Mouse (Mus musculus) limb, embryonic 13.5 days (tissue): Measurements from ENCODE around the gene Lmntd2. TPM values are rescaled to one million over a fixed set of nuclear protein-coding genes. Genes with fewer than 3 reads are reported as not detected.
A peak's percentile ranks its signal among the peaks of the same experiment; 100 is the strongest.

Experiments used
- ATAC-seq: fragments of 200-750 bp; cut with Nextera tagmentation; 2 replicates; pipeline ENCODE4 v1.8.0; 2017; ENCODE audit warnings: low read depth, moderate number of reproducible peaks, moderate TSS enrichment; ENCODE audit not compliant: low FRiP score
- H3K27ac ChIP-seq: fragments of 300-500 bp; sonication (generic); 2 replicates; pipeline ENCODE4 v1.5.1; 2015; ENCODE audit warnings: inconsistent platforms, mild to moderate bottlenecking, moderate library complexity
- H3K27me3 ChIP-seq: fragments of 300-500 bp; sonication (generic); 2 replicates; pipeline ENCODE4 v1.6.1; 2015; ENCODE audit warnings: mild to moderate bottlenecking, inconsistent platforms
- H3K36me3 ChIP-seq: fragments of 300-500 bp; sonication (generic); 2 replicates; pipeline ENCODE4 v1.6.1; 2015; ENCODE audit warnings: inconsistent platforms, mild to moderate bottlenecking, moderate library complexity
- H3K4me1 ChIP-seq: fragments of 300-500 bp; sonication (generic); 2 replicates; pipeline ENCODE4 v1.6.1; 2015; ENCODE audit warnings: inconsistent platforms
- H3K4me2 ChIP-seq: fragments of 300-500 bp; sonication (generic); replicated peaks from 2 replicates; pipeline ENCODE4 v1.6.1; 2015; ENCODE audit warnings: inconsistent platforms, mild to moderate bottlenecking, moderate library complexity
- H3K4me3 ChIP-seq: fragments of 300-500 bp; sonication (generic); 2 replicates; pipeline ENCODE4 v1.5.1; 2015; ENCODE audit warnings: moderate library complexity, mild to moderate bottlenecking, inconsistent platforms
- H3K9ac ChIP-seq: fragments of 300-500 bp; sonication (generic); 2 replicates; pipeline ENCODE4 v1.6.1; 2015; ENCODE audit warnings: mild to moderate bottlenecking, inconsistent platforms
- H3K9me3 ChIP-seq: fragments of 300-500 bp; sonication (generic); 2 replicates; pipeline ENCODE4 v1.6.1; 2016; ENCODE audit warnings: inconsistent platforms
- WGBS: fragments of 180-500 bp; shearing (Covaris S2); methylation state at CpG from one replicate; pipeline ENCODE4 v1.1.7; 2015; 5-methylcytosine and 5-hydroxymethylcytosine counted together
- microRNA counts: library from miRNA; unstranded; fragments of <30 nt; microRNA quantifications from one replicate; lab custom pipeline; 2016
- microRNA-seq: library from miRNA; unstranded; fragments of <30 nt; microRNA quantifications from one replicate; pipeline ENCODE4, GENCODE M21; 2016
- polyA plus RNA-seq: library from polyadenylated mRNA; unstranded; fragments of >200 nt; fragmentation: Nextera tagmentation; extraction: Ambion mirVana; gene quantifications from 2 replicates; pipeline ENCODE4 v1.2.1, GENCODE M21; 2015

Gene Lmntd2
- polyA plus RNA-seq, 1 experiment from 2014 or later, result 2.6 TPM

DNA sequence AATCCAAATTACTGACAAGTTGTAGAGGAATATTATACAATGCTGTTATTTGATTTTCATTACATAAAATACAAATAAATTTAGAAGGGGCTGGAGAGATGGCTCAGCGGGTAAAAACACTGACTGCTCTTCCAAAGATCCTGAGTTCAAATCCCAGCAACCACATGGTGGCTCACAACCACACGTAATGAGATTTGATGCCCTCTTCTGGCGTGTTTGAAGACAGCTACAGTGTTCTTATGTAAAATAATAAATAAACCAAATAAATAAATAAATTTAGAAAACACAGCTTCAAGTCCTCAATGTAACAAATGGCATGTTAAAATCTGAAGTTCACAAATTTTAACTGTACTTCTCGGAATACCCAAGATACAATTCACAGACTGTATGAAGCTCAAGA lies 38.8 kb downstream of the Lmntd2 start:
- ATAC-seq, result no peak
- H3K4me3 ChIP-seq, result no peak overlapping the region
- H3K4me1 ChIP-seq, result peaks cover 9% of the 10 kb centered on the region
- H3K27me3 ChIP-seq, result no peaks in the 10 kb centered on the region
- no peak overlapping the region for H3K4me2 ChIP-seq
- H3K9me3 ChIP-seq, result no peaks in the 10 kb centered on the region
- peak overlapping the region; percentile 19; the same call in 1 of the 2 replicates for H3K9ac ChIP-seq
- 90% methylated on average over 4 of the region's 4 CpGs for WGBS
- no peaks in the 10 kb centered on the region for H3K36me3 ChIP-seq
- H3K27ac ChIP-seq, result no peak overlapping the region

DNA sequence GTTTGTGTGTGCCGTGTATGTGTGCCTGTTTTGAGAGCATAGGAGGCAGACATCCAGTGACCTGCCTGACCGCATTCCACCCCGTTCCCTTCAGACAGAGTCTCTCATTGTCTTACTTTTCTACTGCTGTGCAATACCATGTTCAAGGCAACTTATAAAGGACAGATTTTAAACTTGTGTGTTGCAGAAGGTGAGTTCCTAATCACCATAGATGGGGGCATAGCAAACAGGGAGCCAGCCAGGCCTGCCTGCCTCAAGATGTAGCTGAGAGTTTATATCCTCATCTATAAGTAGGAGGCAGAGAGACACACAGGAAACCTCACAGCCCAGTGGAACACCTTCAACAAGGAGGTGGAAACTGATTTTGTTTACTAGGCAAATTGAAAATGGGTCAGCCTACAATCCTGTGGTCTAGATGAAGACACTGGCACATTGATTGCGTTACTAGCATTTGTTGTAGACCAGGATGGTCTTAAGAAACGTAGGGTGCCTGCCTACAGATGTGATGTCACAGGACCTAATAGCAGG lies 40.5 kb downstream of the Lmntd2 start:
- H3K9ac ChIP-seq, result no peak overlapping the region; the same call in 1 of the 2 replicates
- no peak for ATAC-seq
- H3K9me3 ChIP-seq, result no peaks in the 10 kb centered on the region
- peak overlapping the region; percentile 85 for H3K27ac ChIP-seq
- peaks cover 18% of the 10 kb centered on the region for H3K4me1 ChIP-seq
- H3K27me3 ChIP-seq, result no peaks in the 10 kb centered on the region
- no peaks in the 10 kb centered on the region for H3K36me3 ChIP-seq
- peak overlapping the region; percentile 69 for H3K4me2 ChIP-seq
- peak overlapping the region; percentile 50 for H3K4me3 ChIP-seq
- WGBS, result 80% methylated on average over 5 of the region's 5 CpGs

DNA sequence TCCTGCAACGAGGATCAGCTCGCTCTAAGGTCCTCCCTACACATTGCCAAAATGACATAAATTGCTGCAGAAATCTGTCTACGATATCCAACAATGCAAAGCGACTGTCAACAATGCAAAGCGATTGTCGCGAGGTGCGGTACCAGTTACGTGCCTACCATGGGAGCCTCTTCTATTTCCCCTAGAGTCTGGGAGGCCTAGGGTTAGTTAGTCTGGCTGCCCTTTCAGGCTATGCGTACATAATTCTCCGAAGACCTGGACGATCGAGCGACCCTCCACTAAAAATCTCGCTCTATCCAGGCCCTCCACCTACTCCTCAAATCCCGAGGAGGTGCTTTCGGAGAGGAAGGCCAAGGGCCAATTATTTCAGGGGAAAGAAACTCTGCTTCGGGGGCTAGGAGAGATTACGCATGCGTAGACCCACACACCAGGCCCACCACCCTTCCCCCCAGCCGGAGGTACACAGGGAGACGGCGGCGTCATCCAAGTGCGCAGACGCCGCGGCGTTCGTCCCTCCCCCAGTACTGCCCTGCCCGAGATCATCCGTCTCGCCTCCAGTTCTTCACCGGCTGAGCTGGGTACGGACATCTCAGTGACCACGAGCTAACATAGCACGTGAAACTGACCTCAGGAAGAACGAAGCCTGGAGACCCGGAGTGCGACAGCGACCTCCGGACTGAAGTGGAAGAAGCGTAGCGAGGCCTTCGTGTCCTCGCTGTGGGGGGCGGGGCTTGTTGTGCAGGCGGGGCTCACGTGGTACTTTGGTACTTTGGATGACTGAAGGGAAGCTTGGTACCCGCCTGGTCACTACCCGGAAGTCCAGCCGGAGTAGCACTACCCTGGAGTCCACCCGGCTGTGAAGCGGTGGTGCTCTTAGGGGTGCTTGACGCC lies 41.5 kb downstream of the Lmntd2 start, which contains the start of gene Rnh1:
TSS of gene Rnh1 (minus strand) at position 742 of the 891 bp plus-strand sequence.
- H3K27ac ChIP-seq, result peak within 1 kb of the TSS; percentile 85
- H3K9me3 ChIP-seq, result no peaks in the 10 kb centered on the region
- peak; percentile 98 for ATAC-seq
- WGBS, result 3% methylated on average over 55 of the region's 55 CpGs
- peak within 1 kb of the TSS; percentile 50 for H3K4me3 ChIP-seq
- peaks cover 27% of the 10 kb centered on the region for H3K4me1 ChIP-seq
- H3K36me3 ChIP-seq, result no peaks in the 10 kb centered on the region
- H3K27me3 ChIP-seq, result no peaks in the 10 kb centered on the region
- H3K9ac ChIP-seq, result peak within 1 kb of the TSS; percentile 73
- peak within 1 kb of the TSS; percentile 69 for H3K4me2 ChIP-seq

DNA sequence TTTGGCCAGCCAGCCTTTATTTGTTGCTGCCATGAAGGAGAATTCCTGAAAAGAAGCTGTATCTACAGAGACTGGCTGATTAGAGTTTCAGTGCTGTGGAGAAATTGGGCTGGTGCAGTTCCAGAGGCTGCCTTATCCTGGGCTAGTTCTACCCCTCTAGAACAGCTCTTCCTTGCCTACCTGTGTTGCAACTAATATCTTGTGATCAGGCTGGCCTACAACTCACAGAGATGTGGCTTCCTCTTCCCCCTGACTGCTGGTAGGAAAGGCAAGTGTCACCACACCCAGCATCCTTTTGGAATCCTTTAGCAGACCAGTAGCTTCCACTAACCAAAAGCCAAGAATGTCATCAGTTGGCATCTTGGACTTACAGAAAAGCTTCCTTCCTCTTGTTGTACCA lies 44.0 kb downstream of the Lmntd2 start:
- no peak for ATAC-seq
- Histone ChIP-seq H3K27me3 (no peaks in the 10 kb centered on the region), H3K9ac (no peak overlapping the region), H3K4me2 (no peak overlapping the region), H3K4me1 (peaks cover 28% of the 10 kb centered on the region), H3K36me3 (peaks cover 13% of the 10 kb centered on the region), H3K4me3 (no peak overlapping the region), H3K27ac (0 out of 2 replicates have a peak overlapping the region, but pooled peaks have one; percentile 16), H3K9me3 (no peaks in the 10 kb centered on the region)

DNA sequence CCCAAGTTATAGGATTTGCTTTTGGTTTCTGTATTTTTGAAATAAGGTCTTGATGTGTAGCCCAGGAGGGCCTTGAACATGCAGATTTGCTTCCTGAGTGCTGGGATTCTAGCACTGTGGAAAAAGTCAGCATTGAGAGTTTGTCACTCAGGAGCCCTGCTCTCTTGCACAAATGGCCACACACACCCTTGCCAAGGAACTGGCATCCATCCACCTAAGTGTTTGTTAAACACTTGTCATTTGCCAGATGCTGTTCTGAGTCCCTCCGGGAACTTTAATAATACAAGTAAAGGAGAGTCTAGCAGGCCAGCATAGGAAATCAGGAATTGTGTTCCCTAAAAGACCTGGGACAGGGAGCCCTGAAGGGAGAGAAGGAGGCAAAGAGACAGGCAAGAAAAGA lies 44.6 kb downstream of the Lmntd2 start:
- Histone ChIP-seq H3K4me3 (0 out of 2 replicates have a peak overlapping the region, but pooled peaks have one; percentile 62), H3K9me3 (no peaks in the 10 kb centered on the region), H3K27me3 (no peaks in the 10 kb centered on the region), H3K4me1 (peaks cover 28% of the 10 kb centered on the region), H3K27ac (peak overlapping the region; percentile 16; the same call in 1 of the 2 replicates), H3K9ac (peak overlapping the region; percentile 82; the same call in 1 of the 2 replicates), H3K36me3 (peaks cover 19% of the 10 kb centered on the region), H3K4me2 (peak overlapping the region; percentile 77; the same call in 1 of the 2 replicates)
- 76% methylated on average over 1 of the region's 1 CpGs for WGBS
- no peak for ATAC-seq

DNA sequence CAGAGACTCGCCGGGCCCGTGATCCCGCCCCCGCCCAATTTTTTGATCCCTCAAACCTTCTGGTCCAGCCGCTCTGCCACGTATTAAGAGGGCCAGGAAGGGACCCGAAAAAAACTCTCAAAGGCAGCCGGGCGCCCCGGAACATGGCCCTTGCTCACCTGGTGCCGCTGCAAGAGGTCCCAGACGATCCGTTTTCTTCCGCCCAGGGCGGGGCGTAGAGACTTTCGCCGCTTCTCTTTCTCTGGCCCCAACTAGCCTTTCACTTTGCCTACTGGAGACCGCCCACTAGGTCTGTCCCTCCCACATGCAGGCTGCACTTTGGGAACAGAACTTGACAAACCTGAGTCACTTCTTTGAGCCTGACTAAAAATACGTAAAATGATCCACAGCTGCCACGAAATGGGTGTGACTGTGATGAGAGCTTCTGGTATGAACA lies 45.3 kb downstream of the Lmntd2 start:
- Histone ChIP-seq H3K4me2 (peak overlapping the region; percentile 77), H3K9ac (peak overlapping the region; percentile 82), H3K9me3 (no peaks in the 10 kb centered on the region), H3K36me3 (peaks cover 27% of the 10 kb centered on the region), H3K27ac (no peak overlapping the region; the same call in 1 of the 2 replicates), H3K4me3 (peak overlapping the region; percentile 62), H3K4me1 (peaks cover 28% of the 10 kb centered on the region), H3K27me3 (no peaks in the 10 kb centered on the region)
- under 1% methylated on average over 22 of the region's 22 CpGs for WGBS
- no peak for ATAC-seq

DNA sequence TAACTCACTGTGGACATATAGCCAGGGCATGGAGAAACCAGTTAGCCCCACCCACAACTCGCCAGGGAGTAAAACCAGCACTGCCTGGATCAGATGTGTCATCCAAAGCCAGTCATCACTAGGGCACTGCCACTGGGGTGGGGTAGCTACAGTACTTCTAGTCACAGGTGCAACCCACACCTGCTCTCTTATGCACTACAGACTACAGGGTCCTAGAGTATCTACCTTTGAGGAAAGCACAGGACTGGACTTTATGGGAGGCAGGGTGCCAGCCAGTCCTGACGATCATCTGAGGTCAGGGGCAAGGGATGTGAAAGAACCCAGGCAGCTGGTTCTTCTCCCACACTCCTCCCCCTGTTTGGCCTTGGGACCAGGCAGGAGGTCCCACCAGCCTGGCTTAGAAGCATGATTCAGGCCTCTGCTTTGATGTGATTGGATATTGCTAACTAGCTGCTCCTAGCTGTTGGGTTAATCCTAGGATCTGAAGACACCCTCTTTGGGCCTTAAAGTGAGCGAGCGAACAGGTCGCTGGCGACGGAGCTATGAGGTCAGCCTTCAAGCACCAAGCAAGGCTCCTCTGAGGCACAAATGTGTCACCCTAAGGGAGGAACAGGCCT lies 45.9 kb downstream of the Lmntd2 start:
- Histone ChIP-seq H3K4me3 (peak overlapping the region; percentile 62), H3K27me3 (no peaks in the 10 kb centered on the region), H3K4me2 (peak overlapping the region; percentile 77), H3K9me3 (no peaks in the 10 kb centered on the region), H3K27ac (no peak overlapping the region; the same call in 1 of the 2 replicates), H3K4me1 (peaks cover 22% of the 10 kb centered on the region), H3K9ac (peak overlapping the region; percentile 82), H3K36me3 (peaks cover 32% of the 10 kb centered on the region)
- 9% methylated on average over 7 of the region's 7 CpGs for WGBS
- ATAC-seq, result no peak

DNA sequence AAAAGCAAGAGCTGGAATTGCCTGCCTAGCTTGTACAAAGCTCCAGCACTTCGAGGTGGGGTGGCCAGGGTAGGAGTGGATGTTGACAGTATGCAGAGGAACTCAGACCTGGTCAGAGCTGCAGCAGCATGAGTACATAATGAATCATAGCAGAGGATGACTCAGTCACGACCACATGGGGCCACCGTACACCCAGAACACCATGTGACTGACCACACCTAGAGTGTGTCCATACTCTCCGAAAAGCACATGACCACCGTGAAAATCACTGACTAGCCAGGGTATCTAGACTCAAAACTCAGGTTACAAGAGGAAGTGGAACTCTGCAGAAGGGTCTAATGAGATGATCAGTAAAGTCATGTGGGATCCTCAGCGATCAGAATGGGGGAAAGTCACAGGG lies 49.0 kb downstream of the Lmntd2 start:
- Histone ChIP-seq H3K4me3 (no peak overlapping the region), H3K4me1 (peaks cover 21% of the 10 kb centered on the region), H3K27me3 (no peaks in the 10 kb centered on the region), H3K9ac (no peak overlapping the region), H3K27ac (no peak overlapping the region), H3K36me3 (peaks cover 62% of the 10 kb centered on the region), H3K4me2 (no peak overlapping the region), H3K9me3 (no peaks in the 10 kb centered on the region)
- ATAC-seq, result no peak
- 83% methylated on average over 6 of the region's 6 CpGs for WGBS

DNA sequence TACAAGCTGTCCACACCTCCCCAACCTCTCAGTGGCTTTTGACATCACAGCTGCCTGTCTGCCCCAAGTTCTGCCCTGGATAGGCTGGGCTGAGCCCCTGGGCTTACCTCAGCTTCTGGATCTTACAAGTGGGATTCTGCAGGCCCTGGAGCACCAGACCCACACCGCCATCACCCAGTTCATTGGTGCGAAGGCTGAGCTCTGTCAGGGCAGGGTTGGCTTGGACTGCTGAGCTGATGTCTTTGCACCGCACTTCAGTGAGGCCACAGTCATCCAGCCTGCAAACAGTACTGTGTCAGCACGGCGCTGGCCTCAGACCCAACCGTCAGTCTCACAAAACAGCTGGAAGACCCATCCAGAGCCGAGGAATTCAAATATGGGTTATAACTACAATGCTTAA lies 49.5 kb downstream of the Lmntd2 start:
- Histone ChIP-seq H3K4me1 (peaks cover 20% of the 10 kb centered on the region), H3K9me3 (no peaks in the 10 kb centered on the region), H3K27me3 (no peaks in the 10 kb centered on the region), H3K27ac (no peak overlapping the region), H3K9ac (no peak overlapping the region), H3K36me3 (peaks cover 67% of the 10 kb centered on the region), H3K4me2 (no peak overlapping the region), H3K4me3 (no peak overlapping the region)
- WGBS, result 93% methylated on average over 7 of the region's 7 CpGs
- no peak for ATAC-seq

MicroRNAs encoded within 50 kb of the gene (microRNA counts, 519-probe panel; counts per million panel counts)
- microRNA mmu-miR-210 (lab: Ali Mortazavi, UCI), result 3,898 counts per million, percentile 74 among the panel's probes with 10 or more counts

Small RNAs within 50 kb of the gene (microRNA-seq; reads per million reads assigned to microRNA genes)
- 619 reads per million, percentile 71 among the genes with 10 or more reads in this experiment for gene Mir210

Other genes starting within 250 kb of the Lmntd2 start
- gene Ifitm1, start 246.9 kb downstream of the Lmntd2 start, polyA plus RNA-seq, result 50.2 and 64.6 TPM in 2 replicates
- 121 and 130 TPM in 2 replicates for gene Ifitm3, start 203.3 kb downstream of the Lmntd2 start, polyA plus RNA-seq
- gene Ifitm6, start 196.2 kb downstream of the Lmntd2 start, polyA plus RNA-seq, result 0.31 TPM in 1 of 2 replicates, not detected in the other
- gene Gm17387, start 184.9 kb downstream of the Lmntd2 start, polyA plus RNA-seq, result not detected in 2 replicates
- gene B4galnt4, start 153.0 kb downstream of the Lmntd2 start, polyA plus RNA-seq, result 21.5 and 26.9 TPM in 2 replicates
- gene Pkp3, start 135.9 kb downstream of the Lmntd2 start, polyA plus RNA-seq, result 23.9 and 25.5 TPM in 2 replicates
- gene Sigirr, start 113.5 kb downstream of the Lmntd2 start, polyA plus RNA-seq, result 2.7 and 3.1 TPM in 2 replicates
- 1.3 and 2.1 TPM in 2 replicates for gene Ano9, start 96.3 kb downstream of the Lmntd2 start, polyA plus RNA-seq
- gene Ptdss2, start 91.7 kb downstream of the Lmntd2 start, polyA plus RNA-seq, result 85.5 and 89.2 TPM in 2 replicates
- gene Rnh1, start 41.2 kb downstream of the Lmntd2 start, polyA plus RNA-seq, result 112 and 118 TPM in 2 replicates
- 94.5 and 97.5 TPM in 2 replicates for gene Hras, start 20.1 kb downstream of the Lmntd2 start, polyA plus RNA-seq
- gene Lrrc56, start 19.9 kb downstream of the Lmntd2 start, polyA plus RNA-seq, result 11.4 and 12.9 TPM in 2 replicates
- 32.7 and 34.0 TPM in 2 replicates for gene Rassf7, start 1.8 kb upstream of the Lmntd2 start, polyA plus RNA-seq
- 87.2 and 88.0 TPM in 2 replicates for gene Phrf1, start 14.7 kb upstream of the Lmntd2 start, polyA plus RNA-seq
- gene Irf7, start 52.4 kb upstream of the Lmntd2 start, polyA plus RNA-seq, result 1.8 and 2.3 TPM in 2 replicates
- 0.13 TPM in 1 of 2 replicates, not detected in the other for gene Cdhr5, start 62.7 kb upstream of the Lmntd2 start, polyA plus RNA-seq
- 12.1 and 12.8 TPM in 2 replicates for gene Sct, start 65.1 kb upstream of the Lmntd2 start, polyA plus RNA-seq
- gene Drd4, start 77.9 kb upstream of the Lmntd2 start, polyA plus RNA-seq, result 1.6 and 2.3 TPM in 2 replicates
- 77.5 and 79.9 TPM in 2 replicates for gene Deaf1, start 113.6 kb upstream of the Lmntd2 start, polyA plus RNA-seq
- gene Tmem80, start 113.7 kb upstream of the Lmntd2 start, polyA plus RNA-seq, result 45.0 and 48.7 TPM in 2 replicates
- 7.4 and 10.3 TPM in 2 replicates for gene Eps8l2, start 124.8 kb upstream of the Lmntd2 start, polyA plus RNA-seq
- 266 and 280 TPM in 2 replicates for gene Taldo1, start 178.1 kb upstream of the Lmntd2 start, polyA plus RNA-seq
- gene Gatd1, start 200.1 kb upstream of the Lmntd2 start, polyA plus RNA-seq, result 73.8 and 75.9 TPM in 2 replicates
- 5.1 and 5.2 TPM in 2 replicates for gene Cend1, start 215.4 kb upstream of the Lmntd2 start, polyA plus RNA-seq
- 38.8 and 39.3 TPM in 2 replicates for gene Slc25a22, start 223.8 kb upstream of the Lmntd2 start, polyA plus RNA-seq
- 11.7 and 12.0 TPM in 2 replicates for gene Pidd1, start 229.9 kb upstream of the Lmntd2 start, polyA plus RNA-seq
- 1,214 and 1,220 TPM in 2 replicates for gene Rplp2, start 233.3 kb upstream of the Lmntd2 start, polyA plus RNA-seq
- gene Pnpla2, start 241.1 kb upstream of the Lmntd2 start, polyA plus RNA-seq, result 13.9 and 14.7 TPM in 2 replicates
- gene Cracr2b, start 247.0 kb upstream of the Lmntd2 start, polyA plus RNA-seq, result 13.5 and 14.3 TPM in 2 replicates